Mouse (Mus musculus) stomach, embryonic 15.5 days (tissue): Measurements from ENCODE around the gene Orai3. TPM values are rescaled to one million over a fixed set of nuclear protein-coding genes. Genes with fewer than 3 reads are reported as not detected.

ENCODE experiments used
- ATAC-seq: fragments of 200-750 bp; cut with Nextera tagmentation; 2 replicates; pipeline ENCODE4 v1.8.0; 2017; ENCODE audit warnings: low read depth, moderate number of reproducible peaks, moderate TSS enrichment; ENCODE audit not compliant: insufficient read depth, low FRiP score
- H3K27ac ChIP-seq: fragments of 300-500 bp; sonication (generic); 2 replicates; pipeline ENCODE4 v1.5.1; 2015; ENCODE audit warnings: mild to moderate bottlenecking, inconsistent platforms
- H3K27me3 ChIP-seq: fragments of 300-500 bp; sonication (generic); replicated peaks from 2 replicates; pipeline ENCODE4 v1.6.1; 2015; ENCODE audit warnings: inconsistent platforms
- H3K36me3 ChIP-seq: fragments of 300-500 bp; sonication (generic); 2 replicates; pipeline ENCODE4 v1.6.1; 2015; ENCODE audit warnings: inconsistent platforms
- H3K4me1 ChIP-seq: fragments of 300-500 bp; sonication (generic); 2 replicates; pipeline ENCODE4 v1.6.1; 2015; ENCODE audit warnings: inconsistent platforms
- H3K4me2 ChIP-seq: fragments of 300-500 bp; sonication (generic); 2 replicates; pipeline ENCODE4 v1.6.1; 2015; ENCODE audit warnings: mild to moderate bottlenecking, inconsistent platforms
- H3K4me3 ChIP-seq: fragments of 300-500 bp; sonication (generic); replicated peaks from 2 replicates; pipeline ENCODE4 v1.5.1; 2015; ENCODE audit warnings: inconsistent platforms
- H3K9ac ChIP-seq: fragments of 300-500 bp; sonication (generic); 2 replicates; pipeline ENCODE4 v1.6.1; 2015; ENCODE audit warnings: inconsistent platforms
- H3K9me3 ChIP-seq: fragments of 300-500 bp; sonication (generic); 2 replicates; pipeline ENCODE4 v1.6.1; 2016; ENCODE audit warnings: inconsistent platforms
- WGBS: fragments of 180-500 bp; shearing (Covaris S2); methylation state at CpG from one replicate; pipeline ENCODE4 v1.1.7; 2015; 5-methylcytosine and 5-hydroxymethylcytosine counted together
- polyA plus RNA-seq: library from polyadenylated mRNA; unstranded; fragments of >200 nt; fragmentation: Nextera tagmentation; extraction: Ambion mirVana; gene quantifications from 2 replicates; pipeline ENCODE4 v1.2.1, GENCODE M21; 2015

Gene Orai3
- polyA plus RNA-seq, 1 experiment from 2014 or later: 29.2 TPM

- peak overlapping the region; percentile 87 for H3K4me2 ChIP-seq
Measured at GRCm38 (mm10) chr7:127748235-127748560, 21.4 kb upstream of the Orai3 start.

GRCm38 (mm10) chr7:127750131-127751127 is 19.2 kb upstream of the Orai3 start:
- peaks cover 53% of the 10 kb centered on the region for H3K36me3 ChIP-seq

More at GRCm38 (mm10) chr7:127748235-127748560, 21.4 kb upstream of the Orai3 start:
- H3K36me3 ChIP-seq: peaks cover 49% of the 10 kb centered on the region
- H3K27ac ChIP-seq: no peak overlapping the region
- no peaks in the 10 kb centered on the region for H3K27me3 ChIP-seq
- no peak overlapping the region for H3K9ac ChIP-seq
- WGBS: 89% methylated on average over 28 of the region's 28 CpGs
- no peak overlapping the region for H3K4me3 ChIP-seq
- no peak for ATAC-seq
- peaks cover 19% of the 10 kb centered on the region for H3K4me1 ChIP-seq
- H3K9me3 ChIP-seq: no peaks in the 10 kb centered on the region

GRCm38 (mm10) chr7:127751619-127752018 is 18.0 kb upstream of the Orai3 start:
- ATAC-seq: no peak
- H3K27ac ChIP-seq: no peak overlapping the region
- no peak overlapping the region for H3K4me2 ChIP-seq
- H3K9me3 ChIP-seq: no peaks in the 10 kb centered on the region
- no peaks in the 10 kb centered on the region for H3K27me3 ChIP-seq
- peaks cover 19% of the 10 kb centered on the region for H3K4me1 ChIP-seq
- no peak overlapping the region for H3K4me3 ChIP-seq
- WGBS: 91% methylated on average over 5 of the region's 5 CpGs
- H3K9ac ChIP-seq: no peak overlapping the region
- H3K36me3 ChIP-seq: peaks cover 53% of the 10 kb centered on the region

More at GRCm38 (mm10) chr7:127750131-127751127, 19.2 kb upstream of the Orai3 start:
- no peak for ATAC-seq
- Histone ChIP-seq H3K27me3 (no peaks in the 10 kb centered on the region), H3K27ac (no peak overlapping the region), H3K4me1 (peaks cover 12% of the 10 kb centered on the region), H3K4me2 (no peak overlapping the region), H3K9me3 (no peaks in the 10 kb centered on the region), H3K4me3 (no peak overlapping the region), H3K9ac (no peak overlapping the region)
- 88% methylated on average over 19 of the region's 19 CpGs for WGBS

GRCm38 (mm10) chr7:127752069-127752468 is 17.5 kb upstream of the Orai3 start:
- Histone ChIP-seq H3K9ac (no peak overlapping the region), H3K4me1 (peaks cover 19% of the 10 kb centered on the region), H3K27ac (no peak overlapping the region), H3K4me2 (no peak overlapping the region), H3K4me3 (no peak overlapping the region), H3K9me3 (no peaks in the 10 kb centered on the region), H3K27me3 (no peaks in the 10 kb centered on the region), H3K36me3 (peaks cover 56% of the 10 kb centered on the region)
- no peak for ATAC-seq
- WGBS: 93% methylated on average over 27 of the region's 27 CpGs

DNA sequence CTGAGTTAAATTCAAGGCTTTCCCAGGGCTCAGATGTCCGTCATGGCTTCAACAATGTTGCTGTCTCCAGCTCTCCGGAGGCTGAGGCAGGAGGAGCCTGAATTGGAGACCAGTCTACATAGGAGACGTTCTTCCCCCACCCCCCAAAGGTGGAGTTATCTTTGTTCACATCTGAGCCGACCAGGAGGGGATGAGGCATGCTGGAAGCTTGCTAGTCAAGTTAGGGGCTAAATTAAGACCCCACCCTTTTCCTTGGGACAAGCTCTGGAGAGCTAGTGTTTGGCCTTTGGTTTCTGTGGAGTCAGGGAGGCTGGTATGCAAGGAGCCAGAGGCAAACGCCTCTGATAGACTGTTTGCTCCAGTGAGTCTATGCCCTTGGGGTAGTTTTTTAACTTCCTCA is 16.5 kb upstream of the Orai3 start:
- Histone ChIP-seq H3K4me1 (peaks cover 8% of the 10 kb centered on the region; the same call in 1 of the 2 replicates), H3K4me3 (no peak overlapping the region), H3K9me3 (no peaks in the 10 kb centered on the region), H3K36me3 (peaks cover 61% of the 10 kb centered on the region), H3K27me3 (no peaks in the 10 kb centered on the region), H3K9ac (no peak overlapping the region), H3K27ac (no peak overlapping the region), H3K4me2 (no peak overlapping the region)
- ATAC-seq: no peak
- WGBS: 63% methylated on average over 5 of the region's 5 CpGs

- Histone ChIP-seq H3K27ac (no peak overlapping the region), H3K4me3 (no peak overlapping the region), H3K9me3 (no peaks in the 10 kb centered on the region), H3K4me1 (0 out of 2 replicates have a peak, but pooled peaks cover 7% of the 10 kb centered on the region), H3K4me2 (no peak overlapping the region), H3K9ac (no peak overlapping the region), H3K27me3 (no peaks in the 10 kb centered on the region), H3K36me3 (peaks cover 55% of the 10 kb centered on the region)
- WGBS: 80% methylated on average over 7 of the region's 7 CpGs
- ATAC-seq: no peak
Measured at GRCm38 (mm10) chr7:127753741-127754140, 15.9 kb upstream of the Orai3 start.

DNA sequence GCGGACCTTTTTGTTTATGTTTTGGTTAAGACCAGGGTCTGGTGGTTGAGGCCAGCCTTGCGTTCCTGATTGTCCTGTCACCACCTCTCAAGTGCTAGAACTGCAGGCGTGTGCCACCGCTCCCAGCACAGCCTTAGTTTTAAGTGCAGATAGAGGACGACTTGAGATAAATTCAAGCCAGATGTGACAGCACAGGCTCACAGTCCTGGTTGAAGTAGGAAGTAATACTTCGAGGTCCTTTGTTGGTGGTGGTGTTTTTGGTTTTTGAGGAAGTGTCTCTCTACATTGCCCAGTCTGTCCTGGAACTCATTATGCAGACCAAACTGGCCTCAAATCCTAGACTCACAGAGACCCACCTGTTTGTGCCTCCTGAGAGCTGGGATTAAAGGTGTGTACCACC is 9.9 kb upstream of the Orai3 start:
- Histone ChIP-seq H3K4me2 (no peak overlapping the region), H3K27ac (peak overlapping the region; percentile 12; the same call in 1 of the 2 replicates), H3K36me3 (peaks cover 31% of the 10 kb centered on the region)

GRCm38 (mm10) chr7:127760478-127760877 is 9.1 kb upstream of the Orai3 start:
- Histone ChIP-seq H3K9ac (no peak overlapping the region), H3K4me2 (no peak overlapping the region), H3K4me1 (peaks cover 11% of the 10 kb centered on the region; the same call in 1 of the 2 replicates), H3K9me3 (no peaks in the 10 kb centered on the region), H3K4me3 (no peak overlapping the region), H3K36me3 (peaks cover 34% of the 10 kb centered on the region), H3K27me3 (no peaks in the 10 kb centered on the region), H3K27ac (no peak overlapping the region; the same call in 1 of the 2 replicates)
- WGBS: 68% methylated on average over 3 of the region's 3 CpGs
- ATAC-seq: no peak

More for the DNA sequence above, 9.9 kb upstream of the Orai3 start:
- ATAC-seq: no peak
- WGBS: 46% methylated on average over 6 of the region's 6 CpGs
- Histone ChIP-seq H3K9me3 (no peaks in the 10 kb centered on the region), H3K4me3 (no peak overlapping the region), H3K27me3 (no peaks in the 10 kb centered on the region), H3K4me1 (peaks cover 11% of the 10 kb centered on the region; the same call in 1 of the 2 replicates), H3K9ac (no peak overlapping the region)

GRCm38 (mm10) chr7:127761026-127761425 is 8.6 kb upstream of the Orai3 start:
- H3K27ac ChIP-seq: no peak overlapping the region
- no peak overlapping the region for H3K4me2 ChIP-seq
- H3K4me1 ChIP-seq: peaks cover 10% of the 10 kb centered on the region; the same call in 1 of the 2 replicates
- no peak overlapping the region for H3K9ac ChIP-seq
- H3K27me3 ChIP-seq: no peaks in the 10 kb centered on the region
- H3K4me3 ChIP-seq: no peak overlapping the region
- 30% methylated on average over 7 of the region's 7 CpGs for WGBS
- peaks cover 39% of the 10 kb centered on the region for H3K36me3 ChIP-seq
- no peaks in the 10 kb centered on the region for H3K9me3 ChIP-seq
- peak; percentile 57; the same call in 1 of the 2 replicates for ATAC-seq

DNA sequence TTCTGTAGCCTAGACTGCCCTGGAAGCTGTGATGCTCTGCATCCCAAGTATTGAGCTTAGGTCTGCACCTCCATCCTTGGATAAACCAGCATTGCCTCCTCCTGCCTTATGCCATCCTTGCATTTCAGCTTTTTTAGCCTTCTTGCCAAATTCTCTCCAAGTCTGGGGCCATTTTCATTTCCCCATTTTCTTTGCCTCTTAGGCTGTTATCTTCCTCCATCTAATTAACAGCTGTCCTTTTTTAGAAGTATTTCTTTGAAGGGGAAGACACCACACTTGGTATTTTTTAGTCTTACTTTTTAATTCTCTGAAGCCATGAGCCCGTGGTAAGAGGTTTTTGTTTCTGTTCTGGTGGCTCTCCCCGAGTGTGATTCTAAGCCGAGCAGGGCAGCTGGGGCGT is 6.0 kb upstream of the Orai3 start:
- Histone ChIP-seq H3K4me2 (no peak overlapping the region), H3K4me3 (no peak overlapping the region), H3K36me3 (peaks cover 43% of the 10 kb centered on the region), H3K9me3 (no peaks in the 10 kb centered on the region), H3K27me3 (no peaks in the 10 kb centered on the region), H3K4me1 (peaks cover 9% of the 10 kb centered on the region), H3K27ac (no peak overlapping the region), H3K9ac (no peak overlapping the region)
- no peak for ATAC-seq
- WGBS: 87% methylated on average over 4 of the region's 4 CpGs

DNA sequence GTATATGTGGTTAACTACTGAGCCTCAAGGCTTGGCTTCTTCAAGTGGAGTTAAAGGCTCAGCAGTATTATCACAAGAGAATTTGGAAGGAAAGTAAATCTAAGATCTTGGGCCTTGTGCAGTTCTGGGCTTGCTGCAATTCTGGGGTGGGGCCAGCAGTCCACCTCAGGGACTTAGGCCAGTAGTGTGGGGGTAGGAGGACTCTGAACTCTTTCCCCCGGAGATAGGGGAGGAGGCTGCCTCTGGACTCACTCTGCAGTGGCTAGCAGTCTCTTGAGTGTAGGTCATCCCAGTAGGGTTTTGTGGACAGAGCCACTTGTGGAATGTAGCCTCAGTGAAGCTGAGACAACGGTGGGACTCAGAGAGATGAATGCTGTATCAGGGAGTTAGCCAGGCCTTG is 3.9 kb upstream of the Orai3 start:
- H3K4me3 ChIP-seq: no peak overlapping the region
- 83% methylated on average over 2 of the region's 2 CpGs for WGBS
- H3K36me3 ChIP-seq: peaks cover 43% of the 10 kb centered on the region
- no peaks in the 10 kb centered on the region for H3K9me3 ChIP-seq
- H3K4me2 ChIP-seq: no peak overlapping the region
- H3K4me1 ChIP-seq: peaks cover 13% of the 10 kb centered on the region
- H3K9ac ChIP-seq: no peak overlapping the region
- no peaks in the 10 kb centered on the region for H3K27me3 ChIP-seq
- ATAC-seq: no peak
- no peak overlapping the region for H3K27ac ChIP-seq
